Mouse (Mus musculus) thymus, postnatal 10 days (tissue): ENCODE measurements around the gene Fam71d.

Experiments used
- DNase-seq, 2 experiments: peaks; one replicate each; pipeline ENCODE4 v3.0.0; 2021; ENCODE audit warnings: low spot score in 2 of 2

The Fam71d gene

DNA sequence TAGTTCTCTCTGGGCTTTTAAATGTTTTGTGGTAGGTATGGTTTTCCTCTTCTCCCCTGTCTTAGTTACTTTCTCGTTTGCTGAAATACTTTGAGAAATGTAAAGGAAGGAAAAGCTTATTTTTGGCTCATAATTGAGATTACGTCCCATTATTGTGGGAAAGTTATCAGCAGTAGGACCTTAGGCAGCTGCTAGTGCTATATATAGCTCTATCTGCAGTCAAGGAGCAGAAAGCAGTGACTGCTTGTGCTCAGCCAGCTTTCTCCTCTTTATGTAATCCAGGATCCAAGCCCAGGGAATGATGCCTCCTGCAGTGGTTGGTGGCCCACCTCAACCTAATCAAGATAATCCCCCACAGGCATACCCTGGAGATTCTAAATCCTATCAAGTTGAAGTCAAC, 81.9 kb downstream of the Fam71d start:
- DNase-seq = no peak

DNA sequence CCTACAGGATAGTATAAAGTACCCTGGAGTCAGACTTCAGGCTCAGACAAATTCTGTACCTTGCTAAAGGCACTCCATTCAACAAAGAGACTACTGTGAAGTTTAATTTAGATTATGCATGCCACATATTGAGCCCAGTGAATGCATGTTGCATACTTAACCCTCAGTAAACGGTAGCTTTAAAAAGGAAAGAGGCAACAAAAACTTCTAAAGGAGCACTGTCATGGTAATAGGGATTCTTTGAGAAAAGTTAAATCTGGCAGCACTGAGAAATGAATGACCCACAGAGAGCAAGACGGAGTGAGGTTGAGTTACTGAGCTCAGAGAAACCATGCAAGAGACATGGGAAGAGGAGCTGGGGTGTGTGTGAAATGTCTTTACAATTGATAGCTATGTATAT, 86.6 kb downstream of the Fam71d start:
- DNase-seq = no peak

DNA sequence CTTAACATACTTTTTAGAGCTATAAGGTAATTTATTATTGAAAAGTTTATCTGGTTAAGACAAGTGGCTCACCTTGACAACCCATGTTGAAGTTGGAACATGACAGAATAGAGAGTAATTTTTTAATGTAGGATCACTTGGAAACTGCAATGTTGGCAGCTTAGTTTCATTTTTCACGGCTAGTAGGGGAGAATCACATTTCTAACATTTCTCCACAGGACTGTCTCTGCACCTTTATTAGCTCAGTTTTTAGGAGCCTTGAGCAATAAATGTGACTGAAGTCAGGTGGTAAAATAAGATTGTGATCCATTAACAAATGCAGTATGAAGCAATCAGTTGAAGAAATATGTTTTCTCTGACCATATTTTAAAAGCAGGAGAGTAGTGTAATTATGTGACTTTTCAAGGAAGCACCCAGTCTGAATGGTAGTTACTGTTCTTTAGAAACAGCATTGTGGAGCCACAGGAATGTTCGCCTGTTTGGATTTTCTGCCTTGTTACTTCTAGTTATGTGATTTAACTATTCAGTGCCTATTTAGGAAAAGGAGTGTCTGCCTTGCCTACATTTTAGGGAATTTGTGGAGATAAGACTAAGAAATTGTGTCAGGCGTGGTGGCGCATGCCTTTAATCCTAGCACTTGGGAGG, 87.2 kb downstream of the Fam71d start:
- no peak for DNase-seq
